Mouse (Mus musculus) T-helper 17 cell (primary cell): ENCODE measurements at regions not wholly inside any gene's neighbourhood (a gene's known extent, or its start where the extent isn't known, plus 50 kb on each side); places are given as distances from the start of the nearest gene placed in this dataset.

Source experiments
- in situ Hi-C, 2 experiments: fragments of 300-600 bp; cut with MboI, MseI; formaldehyde crosslinking; loops; 1 replicate in 1 of 2; 2 replicates in 1 of 2; pipeline ENCODE4 v1.15.1; 2025; ENCODE audit warnings: high pct_unique_total_duplicates in 2 of 2

DNA sequence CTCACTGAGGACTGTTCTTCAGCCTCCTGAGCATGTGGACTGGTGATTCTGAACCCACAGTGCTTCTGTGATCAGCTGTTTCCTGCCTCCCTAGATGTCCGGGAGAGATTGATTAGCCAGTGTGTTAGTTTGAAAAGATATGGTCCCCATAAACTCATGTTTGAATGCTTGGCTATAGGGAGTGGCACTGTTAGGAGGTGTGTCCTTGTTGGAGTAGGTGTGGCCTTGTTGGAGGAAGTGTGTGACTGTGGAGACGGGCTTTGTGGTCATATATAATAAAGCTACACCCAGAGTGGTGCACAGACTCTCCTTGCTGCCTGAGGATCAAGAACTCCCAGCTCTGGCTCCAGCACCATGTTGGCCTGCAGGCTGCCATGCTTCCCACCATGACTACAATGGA is 458.9 kb upstream of the Kcnab2 start:
- in situ Hi-C loops, result no loop called here

DNA sequence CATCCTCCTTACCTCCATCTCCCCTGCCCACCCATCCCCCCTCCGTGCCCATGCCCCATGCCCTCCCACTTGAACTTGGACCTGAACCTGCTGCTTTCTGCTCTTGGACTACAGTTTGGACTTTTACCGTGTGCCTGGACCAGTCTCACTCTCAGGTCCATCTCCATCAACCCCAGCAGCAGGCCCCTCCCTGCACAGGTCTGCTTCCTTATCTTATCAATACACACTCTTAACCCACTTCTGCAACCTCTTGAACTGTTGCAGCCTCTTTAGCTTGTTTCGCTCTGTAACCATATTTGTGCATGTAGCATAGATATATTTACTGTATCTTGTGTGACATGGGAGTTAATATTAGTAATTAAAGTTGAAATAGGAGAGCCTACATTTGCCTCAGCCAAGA is 457.8 kb upstream of the Kcnab2 start:
- in situ Hi-C loops, result no loop called here

DNA sequence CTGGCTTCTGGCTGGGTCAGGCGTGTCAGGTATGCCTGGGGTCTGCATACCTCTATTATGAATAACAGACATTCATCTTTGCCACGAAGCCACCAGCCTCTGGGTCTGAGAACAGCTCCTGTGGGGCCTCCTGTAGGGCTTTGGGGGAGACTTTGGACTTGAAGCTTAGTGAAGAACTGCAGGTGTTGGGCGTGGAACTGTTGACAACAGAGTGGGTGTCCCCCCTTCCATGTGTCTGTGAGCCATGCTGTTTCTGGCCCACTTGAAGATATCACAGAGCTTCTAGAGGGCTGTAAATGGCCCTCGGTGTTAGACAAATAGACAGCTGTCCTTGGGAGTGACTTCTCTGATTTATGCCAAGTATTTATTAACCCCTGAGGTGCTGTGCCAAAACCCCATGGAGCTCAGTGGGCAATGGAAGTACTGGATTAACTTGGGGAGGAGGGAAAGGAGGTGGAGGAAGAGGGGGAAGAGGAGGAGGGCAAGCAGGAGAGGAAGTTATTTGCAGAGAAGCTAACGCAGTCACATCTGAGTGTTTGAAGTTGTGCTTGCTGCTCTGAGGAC is 450.8 kb upstream of the Kcnab2 start:
- in situ Hi-C loops, result no loop called here

DNA sequence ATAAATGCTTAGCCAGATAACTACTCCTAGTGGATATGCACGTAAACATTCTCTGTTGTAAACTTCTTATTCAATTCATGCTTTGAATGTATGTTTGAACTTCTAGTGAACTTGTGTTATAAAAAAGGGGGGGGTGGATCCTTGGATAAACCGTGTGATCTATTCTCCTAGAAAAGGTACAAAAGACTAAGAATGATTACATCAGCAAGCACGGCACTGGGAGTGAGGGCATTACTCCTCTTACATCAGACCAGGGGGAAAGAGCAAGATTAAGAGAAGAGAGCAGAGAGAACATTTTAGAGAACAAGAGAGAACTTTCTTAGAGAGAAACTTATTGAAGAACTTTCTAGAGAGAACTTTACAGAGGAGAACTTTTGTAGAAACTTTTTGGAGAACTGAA is 442.6 kb upstream of the Kcnab2 start:
- in situ Hi-C loops, result no loop called here

GRCm38 (mm10) chr4:152919851-152920250 is 442.2 kb upstream of the Kcnab2 start:
- in situ Hi-C loops, result no loop called here

DNA sequence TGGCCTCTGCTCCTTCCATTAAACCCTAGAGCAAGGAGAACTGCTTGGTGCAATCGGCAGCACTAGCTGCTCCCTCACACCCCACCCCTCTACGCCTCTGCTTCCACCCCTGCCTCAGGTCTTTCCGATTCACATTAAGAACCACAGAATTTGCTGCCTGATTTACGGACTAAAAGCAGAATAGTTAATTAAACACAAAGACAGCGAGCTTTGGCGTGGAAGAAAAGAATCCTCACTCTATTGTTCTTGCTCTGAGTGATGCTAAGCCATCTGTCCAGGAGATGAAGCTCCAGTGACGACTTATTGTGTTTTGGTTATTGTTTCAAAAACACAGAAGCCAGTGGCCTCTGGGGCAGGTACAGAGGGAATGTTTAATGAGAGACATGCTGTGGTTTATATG is 438.9 kb upstream of the Kcnab2 start:
- in situ Hi-C loops, result no loop called here

DNA sequence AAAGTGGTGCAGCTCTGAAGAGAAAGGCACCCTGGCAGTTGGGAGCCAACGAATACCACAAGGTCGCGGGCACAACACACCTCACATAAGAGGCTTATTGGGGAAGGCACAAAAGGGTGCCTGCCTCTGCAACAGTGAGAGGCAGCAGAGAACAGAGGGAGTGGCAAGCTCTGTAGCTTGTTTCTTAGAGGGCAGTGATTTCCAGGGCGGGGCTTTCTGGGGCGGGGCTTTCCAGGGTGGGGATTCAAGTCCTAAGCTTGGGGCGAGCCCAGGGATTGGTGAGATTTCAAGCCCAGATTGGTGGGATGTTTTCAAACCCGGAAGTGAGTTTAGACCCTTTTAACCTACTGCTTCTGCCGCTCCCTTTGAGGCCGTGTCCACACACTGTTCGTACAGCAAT is 435.8 kb upstream of the Kcnab2 start:
- in situ Hi-C loops, result no loop called here

DNA sequence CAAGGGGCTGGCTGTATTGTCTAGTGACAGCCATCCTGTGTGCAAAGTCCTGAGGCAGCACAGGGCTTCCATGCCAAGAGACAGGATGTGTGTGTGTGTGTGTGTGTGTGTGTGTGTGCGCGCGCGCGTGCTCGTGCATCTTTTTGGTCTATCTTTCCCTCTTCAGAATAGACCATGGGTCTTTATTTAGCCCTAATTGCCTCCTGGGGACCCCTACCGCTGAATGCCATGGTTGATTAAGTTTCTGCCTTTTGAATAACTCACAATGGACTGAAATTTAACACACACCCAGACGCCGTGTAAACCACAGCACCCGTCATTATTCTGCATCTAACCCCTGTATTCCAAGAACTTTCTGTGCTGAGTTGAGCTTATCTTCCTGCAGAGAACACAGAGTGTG is 435.2 kb upstream of the Kcnab2 start:
- in situ Hi-C loops, result no loop called here

DNA sequence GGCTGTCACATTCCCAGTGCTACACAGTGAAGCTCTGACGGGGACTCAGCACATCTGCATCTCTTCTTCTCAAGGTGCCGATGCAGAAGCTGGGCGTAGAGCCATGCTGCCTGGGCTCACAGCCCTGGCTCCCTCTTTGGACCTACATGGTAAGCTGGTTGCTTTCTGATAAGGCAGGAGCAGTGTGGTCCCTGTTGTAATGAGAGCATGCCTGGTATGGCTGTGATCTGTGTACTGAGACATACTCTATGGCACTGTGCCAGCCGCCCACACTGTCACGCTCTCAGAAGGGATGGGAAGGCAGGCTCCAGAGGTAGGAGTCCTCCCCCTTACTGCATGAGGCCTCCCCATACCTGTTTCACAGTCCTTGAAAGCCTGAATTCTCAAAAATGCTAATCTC is 430.6 kb upstream of the Kcnab2 start:
- in situ Hi-C loops, result no loop called here

DNA sequence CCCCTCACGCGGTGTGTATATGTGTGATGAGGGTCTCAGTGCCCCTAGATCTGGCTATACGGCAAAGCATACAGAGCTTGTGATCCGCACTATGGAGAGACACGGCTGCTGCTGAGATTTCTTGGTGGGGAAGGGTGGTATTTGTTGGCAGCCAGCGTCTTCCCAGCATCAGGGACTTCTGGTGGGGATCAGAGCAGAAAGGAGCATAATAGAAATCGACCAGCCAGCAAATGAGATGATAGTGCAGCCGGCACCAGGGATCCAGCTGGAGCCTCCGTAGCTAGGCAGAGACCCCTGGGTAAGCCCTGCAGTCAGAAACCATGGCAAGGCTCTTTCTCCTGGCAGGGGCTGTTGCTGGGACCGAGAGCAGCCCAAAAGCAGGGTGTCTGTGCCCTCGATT is 425.2 kb upstream of the Kcnab2 start:
- in situ Hi-C loops, result no loop called here

- in situ Hi-C loops, result no loop called here
Measured at GRCm38 (mm10) chr4:152900049-152900448, 422.4 kb upstream of the Kcnab2 start.

DNA sequence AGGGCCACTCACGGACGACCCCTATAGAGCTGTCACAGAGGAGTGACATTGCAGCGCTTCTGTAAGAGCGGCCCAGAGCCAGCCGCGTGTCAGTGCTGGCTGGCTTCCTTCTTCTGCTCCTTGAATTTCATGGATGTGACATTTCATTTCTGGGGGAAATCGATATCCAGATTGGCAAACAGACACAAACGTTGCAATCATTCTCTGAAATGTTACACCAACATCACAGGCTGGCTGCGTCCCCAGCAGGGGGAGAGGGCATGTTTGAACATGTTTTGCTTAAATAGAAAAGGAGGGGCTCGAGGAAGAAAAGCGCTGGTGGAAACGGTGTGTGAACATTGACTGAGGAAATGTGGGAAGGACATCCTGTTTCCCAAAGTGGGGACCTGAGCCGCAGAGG is 417.4 kb upstream of the Kcnab2 start:
- in situ Hi-C loops, result no loop called here

DNA sequence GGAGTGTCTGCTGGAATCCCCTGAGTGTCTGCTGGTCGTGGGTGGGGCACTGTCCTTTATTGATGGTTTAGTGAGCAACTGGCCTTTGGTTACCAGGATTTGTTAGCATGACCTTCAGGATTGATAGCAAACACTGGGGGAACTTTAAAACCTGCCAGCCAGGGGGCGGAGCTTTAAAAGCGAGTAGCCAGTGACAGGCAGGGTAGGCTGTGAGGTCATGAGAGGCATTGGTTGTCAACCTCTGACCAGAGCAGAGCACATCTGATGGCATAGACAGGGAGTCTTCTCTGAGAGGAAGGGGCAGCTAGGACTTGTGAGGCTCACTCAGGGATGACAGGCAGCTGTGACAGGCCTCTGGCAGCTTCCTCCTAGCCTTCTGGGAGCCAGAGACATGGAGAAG is 415.3 kb upstream of the Kcnab2 start:
- in situ Hi-C loops, result no loop called here

DNA sequence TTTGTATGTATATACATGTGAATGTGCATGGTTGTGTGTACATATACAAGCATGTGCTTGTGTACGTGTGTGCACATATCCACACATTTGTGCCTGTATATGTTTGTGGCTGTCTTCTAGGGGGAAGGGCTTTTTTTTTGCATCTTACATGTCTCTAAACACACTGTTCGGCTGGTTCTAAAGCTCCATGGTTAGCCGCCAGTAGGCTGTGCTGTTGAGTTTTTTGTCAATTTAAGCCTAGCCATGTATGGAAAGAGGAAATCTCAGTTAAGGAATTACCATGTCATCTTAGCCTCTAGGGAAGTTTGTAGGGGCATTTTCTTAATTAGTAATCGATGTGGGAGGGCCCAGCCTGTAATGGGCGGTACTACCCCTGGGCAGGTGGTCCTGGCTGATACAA is 411.5 kb upstream of the Kcnab2 start:
- in situ Hi-C loops, result no loop called here

DNA sequence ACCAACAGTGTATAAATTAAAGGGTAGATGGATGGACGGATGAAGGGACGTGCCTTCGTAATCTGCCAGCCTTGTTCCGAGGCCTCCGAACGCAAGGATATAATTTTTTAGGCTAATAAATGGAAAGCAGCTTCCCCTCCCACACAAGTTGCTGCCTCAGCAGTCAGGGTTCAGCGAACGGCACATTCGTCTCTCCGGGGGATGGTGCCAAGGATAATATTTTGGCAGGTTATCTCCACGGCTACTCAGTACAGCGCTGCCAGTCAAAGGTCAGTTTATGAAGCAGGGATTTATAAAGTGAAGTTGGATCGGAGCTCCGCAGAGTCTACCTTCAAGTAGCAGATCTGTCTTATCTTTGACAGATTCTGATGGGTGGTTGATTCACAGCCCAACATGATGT is 410.6 kb upstream of the Kcnab2 start:
- in situ Hi-C loops, result no loop called here

- in situ Hi-C loops, result no loop called here
Measured at GRCm38 (mm10) chr4:152886773-152887172, 409.1 kb upstream of the Kcnab2 start.

GRCm38 (mm10) chr4:152881433-152881930 is 403.8 kb upstream of the Kcnab2 start:
- in situ Hi-C loops, result no loop called here

- in situ Hi-C loops, result no loop called here
Measured at GRCm38 (mm10) chr4:152880368-152880767, 402.7 kb upstream of the Kcnab2 start.

DNA sequence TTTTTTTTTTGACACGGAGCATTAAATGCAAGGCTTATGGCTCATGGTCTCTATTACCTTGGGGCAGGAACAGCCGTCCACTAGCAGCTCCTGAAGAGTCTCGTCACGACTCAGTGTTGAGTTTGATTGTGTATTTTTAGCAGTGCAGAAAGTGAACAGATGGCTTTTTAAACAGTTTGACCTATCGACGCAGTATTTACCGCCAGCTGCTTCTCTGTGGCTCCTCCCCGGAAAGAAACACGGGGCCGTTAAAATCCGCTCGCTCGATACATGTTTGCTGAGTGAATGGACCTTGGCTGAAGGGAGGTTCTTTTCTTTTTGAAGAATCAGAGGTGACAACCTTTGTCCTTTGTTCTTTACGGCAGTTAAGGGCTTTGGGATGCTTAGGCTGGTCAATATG is 401.3 kb upstream of the Kcnab2 start:
- in situ Hi-C loops, result no loop called here

- in situ Hi-C loops, result no loop called here
Measured at GRCm38 (mm10) chr4:152878401-152878800, 400.7 kb upstream of the Kcnab2 start.

- in situ Hi-C loops, result no loop called here
Measured at GRCm38 (mm10) chr4:152870046-152870445, 392.4 kb upstream of the Kcnab2 start.

DNA sequence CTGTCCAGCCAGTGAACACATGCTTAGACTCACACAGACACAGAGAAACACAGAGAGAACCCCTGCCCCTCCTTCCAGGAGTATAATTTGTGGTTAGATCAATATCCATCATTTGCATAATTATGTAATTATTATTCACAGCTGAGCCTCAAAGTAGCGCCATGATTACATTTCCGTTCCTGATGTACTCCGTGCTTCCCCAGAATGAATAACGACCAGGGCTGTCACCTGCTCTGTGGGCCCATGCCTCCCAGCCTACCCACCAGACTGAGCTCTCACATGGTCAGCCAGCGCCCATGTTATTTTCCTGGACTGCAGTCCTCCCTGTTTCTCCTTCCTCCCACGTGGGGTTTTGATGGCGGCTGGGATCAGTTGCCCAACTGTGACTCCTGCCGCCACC is 388.2 kb upstream of the Kcnab2 start:
- in situ Hi-C loops, result no loop called here

GRCm38 (mm10) chr4:152862818-152863614 is 385.3 kb upstream of the Kcnab2 start:
- in situ Hi-C loops, result no loop called here
